Mouse (Mus musculus): ENCODE results near the gene Kcnab3. TPM values are rescaled to one million over a fixed set of nuclear protein-coding genes. Genes with fewer than 3 reads are reported as not detected.

The Kcnab3 gene
- polyA plus RNA-seq, 1 experiment from 2014 or later = 5.1 TPM

DNA sequence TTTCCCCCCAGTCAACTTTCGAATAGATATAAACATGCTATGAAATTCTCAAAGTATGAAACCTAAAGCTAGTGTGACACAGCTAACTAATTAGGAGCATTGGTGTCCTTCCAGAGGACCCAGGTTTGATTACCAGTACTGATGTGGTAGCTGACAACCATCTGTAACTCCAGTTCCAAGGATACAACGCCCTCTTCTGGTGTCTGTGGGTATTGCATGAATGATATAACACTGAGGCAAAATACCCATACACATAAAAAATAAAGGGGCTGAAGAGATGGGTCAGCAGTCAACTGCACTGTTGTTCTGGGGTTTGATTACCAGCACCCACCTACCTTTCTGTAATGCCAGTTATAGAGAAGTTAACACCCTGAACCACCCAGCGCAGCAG is 46.7 kb downstream of the Kcnab3 start:
- H3K9ac ChIP-seq (replicated peaks) = no peak overlapping the region
- no peaks in the 10 kb centered on the region for H3K9me3 ChIP-seq
- WGBS = 65% methylated on average over 3 of the region's 3 CpGs
- peak overlapping the region; percentile 93 for H3K27ac ChIP-seq (replicated peaks)
- H3K4me1 ChIP-seq = peaks cover 37% of the 10 kb centered on the region
- H3K27me3 ChIP-seq = no peaks in the 10 kb centered on the region
- no peak overlapping the region for H3K4me3 ChIP-seq
- no peak for ATAC-seq (replicated peaks)
- H3K36me3 ChIP-seq = no peaks in the 10 kb centered on the region
- H3K4me2 ChIP-seq (replicated peaks) = no peak overlapping the region

GRCm38 (mm10) chr11:69373223-69373965 is 47.3 kb downstream of the Kcnab3 start:
- Histone ChIP-seq H3K4me1 (peaks cover 34% of the 10 kb centered on the region), H3K4me2 (replicated peaks) (no peak overlapping the region), H3K36me3 (no peaks in the 10 kb centered on the region), H3K4me3 (no peak overlapping the region), H3K9me3 (no peaks in the 10 kb centered on the region), H3K9ac (replicated peaks) (no peak overlapping the region), H3K27ac (replicated peaks) (peak overlapping the region; percentile 93), H3K27me3 (no peaks in the 10 kb centered on the region)
- ATAC-seq (replicated peaks) = no peak
- 93% methylated on average over 16 of the region's 16 CpGs for WGBS

- H3K9ac ChIP-seq (replicated peaks) = no peak overlapping the region
- H3K36me3 ChIP-seq = no peaks in the 10 kb centered on the region
- H3K27me3 ChIP-seq = no peaks in the 10 kb centered on the region
- ATAC-seq (replicated peaks) = no peak
- no peak overlapping the region for H3K27ac ChIP-seq (replicated peaks)
- no peaks in the 10 kb centered on the region for H3K9me3 ChIP-seq
- no peak overlapping the region for H3K4me3 ChIP-seq
- no peak overlapping the region for H3K4me2 ChIP-seq (replicated peaks)
- peaks cover 26% of the 10 kb centered on the region for H3K4me1 ChIP-seq
- 89% methylated on average over 4 of the region's 4 CpGs for WGBS
Observed at GRCm38 (mm10) chr11:69375646-69376045, 49.6 kb downstream of the Kcnab3 start.

- Histone ChIP-seq H3K4me3 (no peak overlapping the region), H3K27ac (replicated peaks) (no peak overlapping the region), H3K36me3 (no peaks in the 10 kb centered on the region), H3K27me3 (no peaks in the 10 kb centered on the region), H3K4me1 (peaks cover 9% of the 10 kb centered on the region; the same call in 1 of the 2 replicates), H3K9me3 (no peaks in the 10 kb centered on the region), H3K9ac (replicated peaks) (no peak overlapping the region), H3K4me2 (replicated peaks) (no peak overlapping the region)
- no peak for ATAC-seq (replicated peaks)
- WGBS = 77% methylated on average over 3 of the region's 3 CpGs
Observed at GRCm38 (mm10) chr11:69377766-69378165, 51.7 kb downstream of the Kcnab3 start.

GRCm38 (mm10) chr11:69379600-69379999 is 53.5 kb downstream of the Kcnab3 start:
- ATAC-seq (replicated peaks) = no peak
- no peak overlapping the region for H3K27ac ChIP-seq (replicated peaks)
- WGBS = 81% methylated on average over 3 of the region's 3 CpGs

GRCm38 (mm10) chr11:69381356-69381755 is 55.3 kb downstream of the Kcnab3 start:
- Histone ChIP-seq H3K27ac (replicated peaks) (no peak overlapping the region), H3K9me3 (no peaks in the 10 kb centered on the region), H3K9ac (replicated peaks) (no peak overlapping the region), H3K4me2 (replicated peaks) (no peak overlapping the region), H3K27me3 (no peaks in the 10 kb centered on the region), H3K4me1 (peaks cover 6% of the 10 kb centered on the region; the same call in 1 of the 2 replicates), H3K36me3 (no peaks in the 10 kb centered on the region), H3K4me3 (no peak overlapping the region)
- no peak for ATAC-seq (replicated peaks)
- WGBS = 79% methylated on average over 6 of the region's 6 CpGs

More at GRCm38 (mm10) chr11:69379600-69379999, 53.5 kb downstream of the Kcnab3 start:
- H3K4me2 ChIP-seq (replicated peaks) = no peak overlapping the region
- H3K4me3 ChIP-seq = no peak overlapping the region
- no peaks in the 10 kb centered on the region for H3K36me3 ChIP-seq
- H3K4me1 ChIP-seq = peaks cover 6% of the 10 kb centered on the region; the same call in 1 of the 2 replicates
- H3K9ac ChIP-seq (replicated peaks) = no peak overlapping the region
- H3K9me3 ChIP-seq = no peaks in the 10 kb centered on the region
- H3K27me3 ChIP-seq = no peaks in the 10 kb centered on the region

Other genes starting within 250 kb of the Kcnab3 start
- 179 and 188 TPM in 2 replicates for gene Vamp2, start 237.8 kb upstream of the Kcnab3 start, polyA plus RNA-seq (2015; fragmentation: Nextera tagmentation; extraction: Ambion mirVana)
- gene Per1, start 231.0 kb upstream of the Kcnab3 start, polyA plus RNA-seq (2015; fragmentation: Nextera tagmentation; extraction: Ambion mirVana) = 7.6 and 8.2 TPM in 2 replicates
- 0.42 and 0.46 TPM in 2 replicates for gene Hes7, start 205.9 kb upstream of the Kcnab3 start, polyA plus RNA-seq (2015; fragmentation: Nextera tagmentation; extraction: Ambion mirVana)
- 0.31 and 0.38 TPM in 2 replicates for gene 9130213A22Rik, start 203.7 kb upstream of the Kcnab3 start, polyA plus RNA-seq (2015; fragmentation: Nextera tagmentation; extraction: Ambion mirVana)
- 2.2 and 3.6 TPM in 2 replicates for gene Aloxe3, start 200.4 kb upstream of the Kcnab3 start, polyA plus RNA-seq (2015; fragmentation: Nextera tagmentation; extraction: Ambion mirVana)
- not detected in 2 replicates for gene Alox12b, start 169.3 kb upstream of the Kcnab3 start, polyA plus RNA-seq (2015; fragmentation: Nextera tagmentation; extraction: Ambion mirVana)
- gene Alox8, start 128.4 kb upstream of the Kcnab3 start, polyA plus RNA-seq (2015; fragmentation: Nextera tagmentation; extraction: Ambion mirVana) = 0.05 TPM in 1 of 2 replicates, not detected in the other
- 0.47 and 0.52 TPM in 2 replicates for gene Gucy2e, start 89.2 kb upstream of the Kcnab3 start, polyA plus RNA-seq (2015; fragmentation: Nextera tagmentation; extraction: Ambion mirVana)
- 32.0 and 32.4 TPM in 2 replicates for gene Cntrob, start 2.5 kb upstream of the Kcnab3 start, polyA plus RNA-seq (2015; fragmentation: Nextera tagmentation; extraction: Ambion mirVana)
- 166 and 170 TPM in 2 replicates for gene Trappc1, start 2.3 kb upstream of the Kcnab3 start, polyA plus RNA-seq (2015; fragmentation: Nextera tagmentation; extraction: Ambion mirVana)
- gene Rnf227, start 14.2 kb downstream of the Kcnab3 start, polyA plus RNA-seq (2015; fragmentation: Nextera tagmentation; extraction: Ambion mirVana) = 115 and 127 TPM in 2 replicates
- 127 and 138 TPM in 2 replicates for gene Chd3, start 43.1 kb downstream of the Kcnab3 start, polyA plus RNA-seq (2015; fragmentation: Nextera tagmentation; extraction: Ambion mirVana)
- gene Naa38, start 69.2 kb downstream of the Kcnab3 start, polyA plus RNA-seq (2015; fragmentation: Nextera tagmentation; extraction: Ambion mirVana) = 89.4 and 91.9 TPM in 2 replicates
- gene Cyb5d1, start 69.4 kb downstream of the Kcnab3 start, polyA plus RNA-seq (2015; fragmentation: Nextera tagmentation; extraction: Ambion mirVana) = 44.3 and 45.9 TPM in 2 replicates
- gene Tmem88, start 72.0 kb downstream of the Kcnab3 start, polyA plus RNA-seq (2015; fragmentation: Nextera tagmentation; extraction: Ambion mirVana) = 5.9 and 6.7 TPM in 2 replicates
- gene Kdm6b, start 87.4 kb downstream of the Kcnab3 start, polyA plus RNA-seq (2015; fragmentation: Nextera tagmentation; extraction: Ambion mirVana) = 56.6 and 58.9 TPM in 2 replicates
- gene Dnah2, start 222.9 kb downstream of the Kcnab3 start, polyA plus RNA-seq (2015; fragmentation: Nextera tagmentation; extraction: Ambion mirVana) = 2.7 and 3.1 TPM in 2 replicates
- 107 and 114 TPM in 2 replicates for gene Efnb3, start 233.9 kb downstream of the Kcnab3 start, polyA plus RNA-seq (2015; fragmentation: Nextera tagmentation; extraction: Ambion mirVana)

Measured in forebrain, embryonic 15.5 days (tissue).